Mouse (Mus musculus): ENCODE measurements around the gene Ppp4r1. TPM values are rescaled to one million over a fixed set of nuclear protein-coding genes. Genes with fewer than 3 reads are reported as not detected.

Gene Ppp4r1
- polyA plus RNA-seq, 1 experiment from 2014 or later, result 17.9 TPM

- 66% methylated on average over 9 of the region's 9 CpGs for WGBS (ENCODE audit: insufficient replicate concordance)
These were observed 104.2 kb downstream of the Ppp4r1 start for GRCm38 (mm10) chr17:65886571-65886970.

DNA sequence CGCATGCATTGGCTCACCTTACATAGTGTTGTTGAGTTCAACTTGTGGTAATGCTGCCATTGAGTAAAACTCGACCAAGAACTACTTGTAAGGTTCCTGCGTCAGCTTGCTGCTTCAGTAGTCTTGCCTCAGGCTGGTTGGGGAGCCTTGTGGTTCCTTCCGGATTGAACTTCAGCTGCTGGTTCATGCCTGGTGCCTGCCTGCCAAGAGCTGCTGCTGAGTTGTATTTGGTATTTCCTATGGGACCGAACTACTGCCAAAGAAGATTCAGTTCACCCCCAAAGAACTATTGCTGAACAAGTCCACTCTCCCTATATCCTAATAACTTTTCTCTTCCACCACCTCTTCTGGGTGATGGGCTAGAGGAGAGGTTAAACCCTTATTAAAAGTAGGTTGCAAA is 107.1 kb downstream of the Ppp4r1 start:
- Histone ChIP-seq H3K4me1 (peaks cover 18% of the 10 kb centered on the region), H3K4me2 (no peak overlapping the region), H3K9me3 (replicated peaks) (no peaks in the 10 kb centered on the region), H3K27ac (no peak overlapping the region), H3K36me3 (no peaks in the 10 kb centered on the region), H3K27me3 (replicated peaks) (no peaks in the 10 kb centered on the region), H3K9ac (no peak overlapping the region), H3K4me3 (no peak overlapping the region)
- 66% methylated on average over 5 of the region's 5 CpGs for WGBS (ENCODE audit: insufficient replicate concordance)
- ATAC-seq, result no peak

More at GRCm38 (mm10) chr17:65886571-65886970, 104.2 kb downstream of the Ppp4r1 start:
- peaks cover 34% of the 10 kb centered on the region for H3K4me1 ChIP-seq
- H3K4me2 ChIP-seq, result peak overlapping the region; percentile 82
- H3K27ac ChIP-seq, result peak overlapping the region; percentile 96; the same call in 1 of the 2 replicates
- H3K9ac ChIP-seq, result 0 out of 2 replicates have a peak overlapping the region, but pooled peaks have one; percentile 97
- H3K4me3 ChIP-seq, result peak overlapping the region; percentile 94
- no peak for ATAC-seq
- no peaks in the 10 kb centered on the region for H3K27me3 ChIP-seq (replicated peaks)
- H3K36me3 ChIP-seq, result no peaks in the 10 kb centered on the region
- H3K9me3 ChIP-seq (replicated peaks), result no peaks in the 10 kb centered on the region

Other genes with a start within 250 kb of the Ppp4r1 start
- not detected in 2 replicates for gene Tmem232, start 241.8 kb upstream of the Ppp4r1 start, polyA plus RNA-seq (2016; fragmentation: Nextera tagmentation; extraction: Ambion mirVana)
- 106 and 107 TPM in 2 replicates for gene Vapa, start 169.0 kb upstream of the Ppp4r1 start, polyA plus RNA-seq (2016; fragmentation: Nextera tagmentation; extraction: Ambion mirVana)
- gene Txndc2, start 140.4 kb upstream of the Ppp4r1 start, polyA plus RNA-seq (2016; fragmentation: Nextera tagmentation; extraction: Ambion mirVana), result not detected in 2 replicates
- gene Rab31, start 9.8 kb upstream of the Ppp4r1 start, polyA plus RNA-seq (2016; fragmentation: Nextera tagmentation; extraction: Ambion mirVana), result 7.0 and 7.7 TPM in 2 replicates
- gene Ralbp1, start 103.2 kb downstream of the Ppp4r1 start, polyA plus RNA-seq (2016; fragmentation: Nextera tagmentation; extraction: Ambion mirVana), result 45.9 and 47.3 TPM in 2 replicates
- gene Twsg1, start 168.7 kb downstream of the Ppp4r1 start, polyA plus RNA-seq (2016; fragmentation: Nextera tagmentation; extraction: Ambion mirVana), result 23.1 and 26.4 TPM in 2 replicates

Measured in liver, embryonic 12.5 days (tissue).